Comparison of ENCODE assay signal across 10 mouse cellular contexts in genomic region chr4:133257230-133257629, GRCm38 (mm10). TPM values are rescaled to one million over a fixed set of nuclear protein-coding genes. Genes with fewer than 3 reads are reported as not detected.
DNase-seq lines count a peak whose midpoint lies in the region; ATAC-seq and TF ChIP-seq lines count a peak whose summit lies in the region.
"Had no signal": no experiment of that assay in that cellular context is flagged by ENCODE, and none has a peak within 500 bp of the region (broad histone marks: within the 10 kb centered on the region; RNA-seq: fewer than 3 reads in every experiment).

No protein-coding gene starts in this region.

- WGBS in lung, embryonic 14.5 days: 25% methylated on average over 12 of the region's 12 CpGs
- WGBS in intestine, embryonic 16.5 days: 31% methylated on average over 11 of the region's 12 CpGs
- WGBS in limb, embryonic 10.5 days: 29% methylated on average over 12 of the region's 12 CpGs
- 27% methylated on average over 12 of the region's 12 CpGs for WGBS in stomach, embryonic 16.5 days

- peak; percentile 11; the same call in 1 of the 2 replicates for ATAC-seq in lung, embryonic 14.5 days (ENCODE audit: insufficient read depth)
- peak; percentile 61 for ATAC-seq in intestine, embryonic 16.5 days
- peak; percentile 63 for ATAC-seq in stomach, embryonic 16.5 days (ENCODE audit: insufficient read depth, low FRiP score)

- H3K27ac ChIP-seq in lung, embryonic 14.5 days (ENCODE audit: low read depth): no peak overlapping the region
- no peak overlapping the region for H3K27ac ChIP-seq in intestine, embryonic 16.5 days (ENCODE audit: low read length)
- H3K27ac ChIP-seq in limb, embryonic 10.5 days: peak overlapping the region; percentile 42; the same call in 1 of the 2 replicates
- peak overlapping the region; percentile 49 for H3K27ac ChIP-seq in stomach, embryonic 16.5 days (ENCODE audit: low read length)
- H3K27ac ChIP-seq: layer of hippocampus, adult 2 months had no signal

- H3K4me3 ChIP-seq in lung, embryonic 14.5 days (ENCODE audit: low read depth, low read length): 0 out of 2 replicates have a peak overlapping the region, but pooled peaks have one; percentile 12
- peak overlapping the region; percentile 20 for H3K4me3 ChIP-seq in intestine, embryonic 16.5 days (ENCODE audit: low read length)
- peak overlapping the region; percentile 24; the same call in 1 of the 2 replicates for H3K4me3 ChIP-seq in limb, embryonic 10.5 days
- peak overlapping the region; percentile 22; the same call in 1 of the 2 replicates for H3K4me3 ChIP-seq in stomach, embryonic 16.5 days (replicated peaks; ENCODE audit: low read length)
- H3K4me3 ChIP-seq: layer of hippocampus, adult 2 months had no signal

- no peaks in the 10 kb centered on the region for H3K9me3 ChIP-seq in lung, embryonic 14.5 days (ENCODE audit: low read depth, low read length)
- H3K9me3 ChIP-seq in intestine, embryonic 16.5 days (ENCODE audit: control insufficient read depth, low read length): no peaks in the 10 kb centered on the region
- H3K9me3 ChIP-seq in limb, embryonic 10.5 days (replicated peaks): no peaks in the 10 kb centered on the region
- no peaks in the 10 kb centered on the region for H3K9me3 ChIP-seq in stomach, embryonic 16.5 days (replicated peaks; ENCODE audit: control insufficient read depth, low read length)

- no peak for TF ChIP-seq CTCF in lung, embryonic 14.5 days (IDR thresholded peaks at IDR 0.05; ENCODE audit: low read depth)

- H3K27me3 ChIP-seq in lung, embryonic 14.5 days (ENCODE audit: insufficient read depth, low read length): peaks cover 15% of the 10 kb centered on the region; the same call in 1 of the 2 replicates
- H3K27me3 ChIP-seq in intestine, embryonic 16.5 days (replicated peaks; ENCODE audit: control insufficient read depth, insufficient read depth, low read length): peaks cover 9% of the 10 kb centered on the region; the same call in 1 of the 2 replicates
- H3K27me3 ChIP-seq in limb, embryonic 10.5 days (ENCODE audit: low read depth, poor library complexity, severe bottlenecking): peaks cover 69% of the 10 kb centered on the region
- no peaks in the 10 kb centered on the region for H3K27me3 ChIP-seq in stomach, embryonic 16.5 days (ENCODE audit: control insufficient read depth, insufficient read depth, low read length)

- peak overlapping the region; percentile 36 for H3K4me2 ChIP-seq in lung, embryonic 14.5 days
- H3K4me2 ChIP-seq in intestine, embryonic 16.5 days (ENCODE audit: low read depth, low read length): peak overlapping the region; percentile 47
- peak overlapping the region; percentile 51 for H3K4me2 ChIP-seq in stomach, embryonic 16.5 days (ENCODE audit: low read depth, low read length)

- H3K9ac ChIP-seq in lung, embryonic 14.5 days: no peak overlapping the region
- peak overlapping the region; percentile 38; the same call in 1 of the 2 replicates for H3K9ac ChIP-seq in intestine, embryonic 16.5 days (ENCODE audit: low read depth, low read length)
- H3K9ac ChIP-seq in stomach, embryonic 16.5 days (ENCODE audit: low read length): peak overlapping the region; percentile 57

- H3K36me3 ChIP-seq in lung, embryonic 14.5 days (ENCODE audit: insufficient read depth): no peaks in the 10 kb centered on the region
- H3K36me3 ChIP-seq in intestine, embryonic 16.5 days (ENCODE audit: control insufficient read depth, insufficient read depth, low read length): no peaks in the 10 kb centered on the region
- no peaks in the 10 kb centered on the region for H3K36me3 ChIP-seq in limb, embryonic 10.5 days
- no peaks in the 10 kb centered on the region for H3K36me3 ChIP-seq in stomach, embryonic 16.5 days (ENCODE audit: control insufficient read depth, insufficient read depth, low read length)

- peak; percentile 43 for DNase-seq in lung, embryonic 14.5 days
- DNase-seq in lung, postnatal 10 days: no peak
- DNase-seq in limb, embryonic 10.5 days (ENCODE audit: low spot score): no peak
- no peak for DNase-seq in cerebellum, adult 18-20 months
- no peak for DNase-seq in cerebellum, adult 9-11 months
- DNase-seq in cerebellum, adult 8-10 months: no peak
- DNase-seq: heart, adult 11 months had no signal

- no peaks in the 10 kb centered on the region for H3K4me1 ChIP-seq in lung, embryonic 14.5 days (ENCODE audit: insufficient read depth)
- peaks cover 12% of the 10 kb centered on the region for H3K4me1 ChIP-seq in intestine, embryonic 16.5 days (ENCODE audit: control insufficient read depth, insufficient read depth, low read length)
- peaks cover 22% of the 10 kb centered on the region for H3K4me1 ChIP-seq in limb, embryonic 10.5 days
- H3K4me1 ChIP-seq in stomach, embryonic 16.5 days (ENCODE audit: control insufficient read depth, insufficient read depth, low read length): 0 out of 2 replicates have a peak, but pooled peaks cover 5% of the 10 kb centered on the region

RNA-seq across cellular contexts. Expression of gene Sytl1, which starts 5.7 kb away (rescaled TPM):
- polyA plus RNA-seq in lung, embryonic 14.5 days (2014; fragmentation: Nextera tagmentation; extraction: Ambion mirVana): 0.73 and 0.84 TPM in 2 replicates
- polyA plus RNA-seq in intestine, embryonic 16.5 days (2015; fragmentation: Nextera tagmentation; extraction: Ambion mirVana): 3.0 and 4.0 TPM in 2 replicates
- 2.0 and 2.5 TPM in 2 replicates for polyA plus RNA-seq in limb, embryonic 10.5 days (2016; fragmentation: Nextera tagmentation; extraction: Ambion mirVana)
- 52.0 and 76.1 TPM in 2 replicates for polyA plus RNA-seq in stomach, embryonic 16.5 days (2015; fragmentation: Nextera tagmentation; extraction: Ambion mirVana)

RNA-seq across cellular contexts. Expression of gene Map3k6, which starts 16.6 kb away (rescaled TPM):
- polyA plus RNA-seq in lung, embryonic 14.5 days (2014; fragmentation: Nextera tagmentation; extraction: Ambion mirVana): 2.0 and 2.2 TPM in 2 replicates
- polyA plus RNA-seq in intestine, embryonic 16.5 days (2015; fragmentation: Nextera tagmentation; extraction: Ambion mirVana): 2.4 and 2.8 TPM in 2 replicates
- polyA plus RNA-seq in limb, embryonic 10.5 days (2016; fragmentation: Nextera tagmentation; extraction: Ambion mirVana): 0.84 and 1.7 TPM in 2 replicates
- 17.1 and 21.0 TPM in 2 replicates for polyA plus RNA-seq in stomach, embryonic 16.5 days (2015; fragmentation: Nextera tagmentation; extraction: Ambion mirVana)

RNA-seq across cellular contexts. Expression of gene Tmem222, which starts 20.4 kb away (rescaled TPM):
- polyA plus RNA-seq in lung, embryonic 14.5 days (2014; fragmentation: Nextera tagmentation; extraction: Ambion mirVana): 86.5 and 88.1 TPM in 2 replicates
- 69.8 and 75.7 TPM in 2 replicates for polyA plus RNA-seq in intestine, embryonic 16.5 days (2015; fragmentation: Nextera tagmentation; extraction: Ambion mirVana)
- 93.7 and 98.5 TPM in 2 replicates for polyA plus RNA-seq in limb, embryonic 10.5 days (2016; fragmentation: Nextera tagmentation; extraction: Ambion mirVana)
- polyA plus RNA-seq in stomach, embryonic 16.5 days (2015; fragmentation: Nextera tagmentation; extraction: Ambion mirVana): 71.3 and 74.3 TPM in 2 replicates

RNA-seq across cellular contexts. Expression of gene Gpr3, which starts 44.9 kb away (rescaled TPM):
- polyA plus RNA-seq in lung, embryonic 14.5 days (2014; fragmentation: Nextera tagmentation; extraction: Ambion mirVana): 0.18 TPM in 1 of 2 replicates, not detected in the other
- 0.05 and 0.24 TPM in 2 replicates for polyA plus RNA-seq in intestine, embryonic 16.5 days (2015; fragmentation: Nextera tagmentation; extraction: Ambion mirVana)
- 0.51 and 0.72 TPM in 2 replicates for polyA plus RNA-seq in limb, embryonic 10.5 days (2016; fragmentation: Nextera tagmentation; extraction: Ambion mirVana)
- polyA plus RNA-seq in stomach, embryonic 16.5 days (2015; fragmentation: Nextera tagmentation; extraction: Ambion mirVana): 0.12 TPM in 1 of 2 replicates, not detected in the other

RNA-seq across cellular contexts. Expression of gene Cd164l2, which starts 45.3 kb away (rescaled TPM):
- 5.0 and 7.4 TPM in 2 replicates for polyA plus RNA-seq in lung, embryonic 14.5 days (2014; fragmentation: Nextera tagmentation; extraction: Ambion mirVana)
- polyA plus RNA-seq in intestine, embryonic 16.5 days (2015; fragmentation: Nextera tagmentation; extraction: Ambion mirVana): 1.6 and 2.0 TPM in 2 replicates
- 3.1 and 4.1 TPM in 2 replicates for polyA plus RNA-seq in limb, embryonic 10.5 days (2016; fragmentation: Nextera tagmentation; extraction: Ambion mirVana)
- 9.2 and 9.5 TPM in 2 replicates for polyA plus RNA-seq in stomach, embryonic 16.5 days (2015; fragmentation: Nextera tagmentation; extraction: Ambion mirVana)

Comparison
In these comparisons a context has a peak if more than half of its experiments do, and no peak if none do; other contexts are left out.
1. ATAC-seq: peak in every context shown above with its lines; median percentile 63 in stomach, embryonic 16.5 days; 61 in intestine, embryonic 16.5 days; 11 in lung, embryonic 14.5 days.
2. H3K27ac ChIP-seq: peak in limb, embryonic 10.5 days (single experiment) and stomach, embryonic 16.5 days (single experiment); none in lung, embryonic 14.5 days (single experiment) and intestine, embryonic 16.5 days (single experiment).
3. RNA of gene Sytl1, which starts 5.7 kb away (polyA plus RNA-seq): 52.0 to 76.1 TPM in stomach, embryonic 16.5 days; 3.0 to 4.0 TPM in intestine, embryonic 16.5 days, 2.0 to 2.5 TPM in limb, embryonic 10.5 days and 0.73 to 0.84 TPM in lung, embryonic 14.5 days; every median in the first group is over 10 times any median in the second.
4. Peak in every context shown above with its lines, with median percentiles within 50 percentile points of each other: H3K4me2 ChIP-seq and H3K4me3 ChIP-seq.